Mouse (Mus musculus): ENCODE data around the gene Tle3. TPM values are rescaled to one million over a fixed set of nuclear protein-coding genes. Genes with fewer than 3 reads are reported as not detected.

Gene Tle3
- polyA plus RNA-seq, 1 experiment = 41.6 TPM

DNA sequence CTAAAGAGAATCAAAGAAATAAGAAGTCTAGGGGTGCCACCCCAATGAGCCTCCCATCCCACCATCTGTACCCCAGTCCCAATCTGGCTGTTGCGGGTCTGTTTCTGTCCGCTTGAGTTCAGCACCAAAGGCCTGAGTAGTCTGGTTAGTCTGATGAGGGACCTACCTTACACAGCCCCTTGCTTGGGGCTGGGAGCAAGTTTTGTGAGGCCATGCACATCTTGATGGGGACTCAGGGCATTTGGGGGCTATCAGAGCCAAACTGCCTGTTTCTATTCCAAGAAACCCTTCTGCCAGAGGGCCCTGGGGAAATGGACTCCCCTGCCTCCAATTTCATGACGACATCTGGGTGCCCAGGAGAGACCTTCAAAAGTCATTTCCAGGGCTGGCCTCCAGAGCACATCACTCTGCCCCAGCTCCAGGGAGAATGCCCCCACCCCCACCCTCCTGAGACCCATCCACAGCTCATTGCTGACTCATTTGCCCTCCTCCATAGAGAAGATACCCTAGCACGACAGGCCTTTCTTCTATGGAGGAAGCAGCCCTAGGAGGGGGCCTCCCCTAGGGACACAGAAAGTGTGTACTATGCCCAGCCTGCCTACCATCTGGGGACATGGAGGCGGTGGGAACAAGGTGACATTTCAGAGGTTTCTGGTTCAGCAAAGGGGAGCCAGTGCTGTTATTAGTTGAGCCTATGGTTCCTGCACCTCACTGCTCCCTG lies 84.4 kb downstream of the Tle3 start:
- Histone ChIP-seq H3K4me3 (ENCODE audit: insufficient read depth, low read length) (no peak overlapping the region), H3K4me1 (ENCODE audit: control insufficient read depth, insufficient read depth, low read length) (peaks cover 3% of the 10 kb centered on the region; the same call in 1 of the 2 replicates), H3K27ac (ENCODE audit: insufficient read depth, low read depth, low read length) (no peak overlapping the region)
- no peak for TF ChIP-seq POLR2A (IDR thresholded peaks at IDR 0.05; ENCODE audit: borderline replicate concordance, low read depth, low read length)
- TF ChIP-seq CTCF (IDR thresholded peaks at IDR 0.05; ENCODE audit: low read depth, low read length) = no peak

DNA sequence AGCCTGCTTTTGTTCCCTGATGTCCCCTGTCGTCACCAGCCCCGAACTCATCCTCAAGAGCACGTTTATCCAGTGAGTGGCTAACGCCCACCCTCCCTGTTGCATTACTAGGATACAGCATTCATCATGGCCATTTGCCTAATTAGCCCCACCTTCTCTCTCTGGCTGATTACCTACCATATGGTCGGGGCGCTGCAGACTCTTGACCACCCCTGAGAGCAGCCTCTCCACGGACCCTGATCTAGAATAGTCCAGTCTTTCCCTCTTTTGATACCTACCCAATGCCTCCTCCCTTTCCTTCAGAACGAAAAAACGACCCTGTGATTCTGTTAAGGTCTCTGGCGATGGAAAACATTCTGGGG lies 85.0 kb downstream of the Tle3 start:
- TF ChIP-seq POLR2A (IDR thresholded peaks at IDR 0.05; ENCODE audit: borderline replicate concordance, low read depth, low read length) (no peak), CTCF (IDR thresholded peaks at IDR 0.05; ENCODE audit: low read depth, low read length) (no peak)
- Histone ChIP-seq H3K4me3 (ENCODE audit: insufficient read depth, low read length) (no peak overlapping the region), H3K27ac (ENCODE audit: insufficient read depth, low read depth, low read length) (no peak overlapping the region)

DNA sequence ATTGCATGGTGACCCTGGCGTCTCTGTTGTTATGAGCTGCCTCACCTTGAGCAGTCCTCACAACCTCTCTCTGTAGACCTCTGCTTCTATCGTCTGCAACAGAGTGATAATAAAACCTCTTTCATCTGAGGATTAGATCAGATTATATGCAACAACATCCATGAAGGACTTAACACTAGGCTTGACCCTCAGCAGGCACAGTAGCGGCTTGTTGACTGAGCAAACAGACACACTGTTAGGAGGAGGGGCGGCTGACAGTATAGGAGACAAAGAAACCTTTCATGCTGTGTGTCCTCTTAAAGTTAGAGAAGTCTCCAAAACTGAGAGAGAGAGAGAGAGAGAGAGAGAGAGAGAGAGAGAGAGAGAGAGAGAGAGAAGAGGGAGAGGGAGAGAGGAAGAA lies 89.7 kb downstream of the Tle3 start:
- Histone ChIP-seq H3K27ac (ENCODE audit: insufficient read depth, low read depth, low read length) (no peak overlapping the region), H3K4me1 (ENCODE audit: control insufficient read depth, insufficient read depth, low read length) (peaks cover 3% of the 10 kb centered on the region; the same call in 1 of the 2 replicates), H3K4me3 (ENCODE audit: insufficient read depth, low read length) (no peak overlapping the region)
- TF ChIP-seq POLR2A (IDR thresholded peaks at IDR 0.05; ENCODE audit: borderline replicate concordance, low read depth, low read length) = no peak
- no peak for TF ChIP-seq CTCF (IDR thresholded peaks at IDR 0.05; ENCODE audit: low read depth, low read length)

More for the DNA sequence above, 85.0 kb downstream of the Tle3 start:
- H3K4me1 ChIP-seq (ENCODE audit: control insufficient read depth, insufficient read depth, low read length) = peaks cover 3% of the 10 kb centered on the region; the same call in 1 of the 2 replicates

DNA sequence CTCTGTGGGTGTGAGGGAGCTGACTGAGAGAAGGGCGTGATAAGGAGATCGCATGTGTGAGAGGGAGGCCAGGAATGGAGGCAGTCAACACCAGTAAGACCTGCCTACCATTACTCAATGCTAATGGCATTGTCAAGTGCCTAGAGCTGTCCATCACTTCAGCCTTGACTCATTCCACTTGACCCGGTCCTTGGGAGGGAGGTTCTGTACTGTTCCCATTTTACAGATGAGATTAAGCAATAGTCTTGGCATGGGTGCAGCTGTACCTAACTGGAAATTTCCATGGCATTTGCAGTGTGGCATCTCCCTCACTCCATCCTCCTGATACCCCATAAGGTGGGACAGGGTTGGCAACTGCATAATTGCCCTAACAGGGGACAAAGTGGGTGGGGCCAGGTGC lies 95.3 kb downstream of the Tle3 start:
- Histone ChIP-seq H3K4me1 (ENCODE audit: control insufficient read depth, insufficient read depth, low read length) (no peaks in the 10 kb centered on the region), H3K27ac (ENCODE audit: insufficient read depth, low read depth, low read length) (no peak overlapping the region), H3K4me3 (ENCODE audit: insufficient read depth, low read length) (no peak overlapping the region)
- TF ChIP-seq POLR2A (IDR thresholded peaks at IDR 0.05; ENCODE audit: borderline replicate concordance, low read depth, low read length) = no peak
- TF ChIP-seq CTCF (IDR thresholded peaks at IDR 0.05; ENCODE audit: low read depth, low read length) = no peak

Data from bone marrow macrophage, adult 2 months (primary cell).